Mouse (Mus musculus) NIH3T3 (cell line): Measurements from ENCODE around the gene Zscan25.
"Not testable (repeated sequence)": the region's sequence is repeated elsewhere in the genome, so short reads cannot be mapped to it uniquely, and the experiment has no call there.

ENCODE experiments used
- DNase-seq: peaks from one replicate; pipeline ENCODE4 v3.0.0-alpha.2; 2012; ENCODE audit warnings: low read depth

Zscan25 gene

DNA sequence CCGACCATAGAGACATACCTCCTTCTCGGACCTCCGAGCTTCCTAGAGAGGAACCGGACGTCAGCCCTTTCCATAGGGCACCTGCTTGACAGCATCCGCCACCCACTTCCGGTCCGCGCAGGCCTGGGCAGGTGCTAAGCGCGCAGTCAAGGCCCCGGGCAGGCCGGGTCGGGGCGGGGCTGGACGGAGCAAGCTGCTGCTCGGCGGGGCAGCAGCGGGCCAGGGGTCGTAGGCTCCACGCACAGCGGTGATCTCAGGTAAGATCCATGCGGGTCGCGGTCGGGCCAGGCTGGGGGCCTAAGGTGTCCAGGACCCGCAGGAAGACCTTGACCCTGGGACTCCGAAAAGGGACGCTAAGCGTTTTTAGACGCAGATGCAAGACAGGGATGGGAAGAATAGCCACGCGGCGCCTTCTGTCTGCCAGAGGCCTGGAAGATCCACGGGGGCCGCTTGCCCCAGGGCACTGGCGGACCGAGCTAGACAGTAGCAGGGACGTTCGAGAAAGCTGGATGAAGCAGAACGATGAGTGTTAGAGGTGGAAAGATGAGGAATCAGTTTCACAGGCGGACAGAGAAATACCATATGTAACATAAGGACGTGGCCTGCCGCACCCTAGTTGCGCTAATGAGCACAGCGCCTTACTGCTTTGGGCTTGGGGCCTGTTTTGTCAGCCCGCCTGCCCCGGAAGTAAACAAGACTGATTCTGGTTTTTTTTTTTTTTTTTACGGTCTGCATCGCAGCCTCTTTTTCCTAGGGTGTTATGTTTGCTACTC lies at the start of gene Zscan25:
Zscan25 (plus strand) TSS at position 130 of the 773 bp plus-strand sequence.
- peak; percentile 96 for DNase-seq

DNA sequence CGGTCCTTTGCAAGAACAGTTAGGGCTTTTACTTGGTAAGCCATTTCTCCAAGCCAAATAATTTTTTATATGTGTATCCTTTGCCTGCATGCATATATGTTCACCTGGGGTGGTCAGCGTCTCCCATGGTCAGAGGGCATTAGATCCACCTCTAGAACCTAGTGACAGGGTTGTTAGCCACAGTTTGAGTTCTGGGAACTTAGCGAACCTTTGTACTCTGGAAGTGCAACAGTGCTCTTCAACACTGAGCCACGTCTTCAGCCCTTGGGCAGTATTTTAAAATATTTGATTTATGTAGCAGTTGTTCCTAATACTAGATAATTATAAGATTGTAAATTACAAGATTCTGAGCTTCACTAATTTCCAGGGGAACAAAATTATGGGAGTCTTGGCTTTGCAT lies 49.7 kb upstream of the Zscan25 start:
- DNase-seq, result no peak

GRCm38 (mm10) chr5:145231367-145231871 lies 48.9 kb upstream of the Zscan25 start, which contains the start of gene Zfp655:
Gene Zfp655 (plus strand): TSS chr5:145231715.
- DNase-seq, result peak; percentile 99

- peak; percentile 78 for DNase-seq
Observed at GRCm38 (mm10) chr5:145231893-145232411, 48.3 kb upstream of the Zscan25 start.

DNA sequence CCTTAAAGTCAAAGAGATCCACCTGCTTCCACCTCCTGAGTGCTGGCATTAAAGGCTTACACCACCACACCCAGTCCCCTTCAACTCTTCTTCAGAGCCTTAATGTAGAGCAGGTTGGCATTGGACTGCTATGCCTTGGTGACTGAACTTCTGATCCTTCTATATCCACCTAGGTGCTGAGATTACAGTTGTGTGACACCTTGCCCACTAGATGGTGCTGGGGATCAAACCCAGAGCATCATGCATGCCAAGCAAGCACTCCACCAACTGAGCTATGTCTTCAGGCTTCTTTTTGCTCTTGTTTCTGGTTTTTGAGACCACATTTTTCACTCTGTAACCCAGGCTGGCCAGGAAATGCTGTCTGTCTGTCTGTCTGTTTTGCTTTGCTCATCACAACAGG lies 45.7 kb upstream of the Zscan25 start:
- DNase-seq, result peak; percentile 58

DNA sequence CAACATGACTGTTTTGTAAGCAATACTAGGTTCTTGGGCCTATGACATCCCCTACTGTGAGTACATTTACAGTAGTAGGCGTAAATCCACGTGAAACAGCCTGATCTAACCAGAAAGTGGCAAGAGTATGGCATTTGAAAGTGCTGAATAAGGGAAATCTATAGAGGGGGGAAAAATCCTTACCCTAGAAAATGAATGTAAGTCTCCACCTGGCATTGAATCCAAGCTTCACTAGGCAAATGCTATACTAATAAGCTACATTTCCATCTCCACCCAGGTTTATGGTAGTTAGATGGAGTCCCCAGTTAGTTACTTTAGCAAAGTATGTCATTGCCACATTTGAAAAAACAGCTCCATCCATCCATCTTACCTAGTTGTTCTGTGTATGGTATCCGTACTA lies 30.8 kb upstream of the Zscan25 start:
- no peak for DNase-seq

DNA sequence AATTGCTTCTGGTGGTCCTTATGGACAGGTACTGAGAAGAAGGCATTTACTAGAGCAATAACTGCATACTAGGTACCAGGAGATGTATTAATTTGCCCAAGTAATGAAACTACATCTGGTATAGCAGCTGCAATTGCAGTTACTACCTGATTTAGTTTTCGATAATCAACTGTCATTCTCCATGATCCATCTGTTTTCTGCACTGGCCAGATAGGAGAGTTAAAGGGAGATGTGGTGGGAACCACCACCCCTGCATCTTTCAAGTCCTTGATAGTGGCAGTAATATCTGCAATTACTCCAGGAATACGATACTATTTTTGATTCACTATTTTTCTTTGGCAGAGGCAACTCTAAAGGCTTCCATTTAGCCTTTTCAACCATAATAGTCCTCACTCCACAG lies 6.7 kb upstream of the Zscan25 start:
- not testable (repeated sequence) for DNase-seq

GRCm38 (mm10) chr5:145279948-145280347 lies 352 bp upstream of the Zscan25 start:
- no peak for DNase-seq

GRCm38 (mm10) chr5:145288382-145288781 lies 8.1 kb downstream of the Zscan25 start:
- DNase-seq, result no peak

GRCm38 (mm10) chr5:145290697-145291096 lies 10.4 kb downstream of the Zscan25 start:
- no peak for DNase-seq

DNA sequence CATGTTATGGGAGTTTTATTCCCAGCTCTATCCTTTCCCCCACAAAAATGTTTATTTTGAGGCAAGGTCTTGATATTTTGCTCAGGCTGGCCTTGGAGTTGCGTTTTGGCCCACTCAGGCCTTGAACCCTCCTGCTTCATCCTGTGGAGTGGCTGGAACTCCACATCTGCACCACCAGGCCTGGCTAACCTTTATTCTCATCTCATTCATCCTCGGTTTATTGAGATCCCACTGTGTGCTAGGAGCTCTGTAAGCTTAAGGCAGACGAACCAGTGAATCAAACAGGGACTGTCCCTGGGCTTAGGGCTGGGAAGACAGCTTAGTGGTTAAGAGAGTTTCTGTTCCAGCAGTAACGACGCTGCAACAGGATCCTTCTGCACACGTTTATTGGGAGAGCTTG lies 12.1 kb downstream of the Zscan25 start:
- DNase-seq, result no peak

- DNase-seq, result no peak
Observed at GRCm38 (mm10) chr5:145300469-145300868, 20.2 kb downstream of the Zscan25 start.

DNA sequence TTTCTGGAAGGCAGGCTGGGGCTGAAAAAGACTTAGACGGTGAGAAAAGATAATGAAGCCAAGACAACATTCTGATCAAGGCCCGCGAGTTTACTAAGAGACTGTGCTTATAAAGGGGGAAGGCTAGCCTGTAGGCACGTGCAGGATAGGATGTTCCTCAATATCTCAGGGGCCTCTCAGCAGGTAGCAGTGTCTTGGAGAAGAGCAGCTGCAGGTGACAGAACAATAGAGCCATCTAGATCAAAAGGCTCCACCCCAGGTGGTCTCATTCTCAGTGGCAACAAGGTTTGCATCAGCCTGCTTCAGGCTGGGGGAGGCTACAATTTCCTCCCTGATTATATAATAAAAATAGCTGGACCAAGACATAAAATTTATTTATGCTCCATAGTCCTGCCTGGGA lies 21.5 kb downstream of the Zscan25 start:
- not testable (repeated sequence) for DNase-seq

GRCm38 (mm10) chr5:145302424-145302823 lies 22.1 kb downstream of the Zscan25 start:
- DNase-seq, result no peak

DNA sequence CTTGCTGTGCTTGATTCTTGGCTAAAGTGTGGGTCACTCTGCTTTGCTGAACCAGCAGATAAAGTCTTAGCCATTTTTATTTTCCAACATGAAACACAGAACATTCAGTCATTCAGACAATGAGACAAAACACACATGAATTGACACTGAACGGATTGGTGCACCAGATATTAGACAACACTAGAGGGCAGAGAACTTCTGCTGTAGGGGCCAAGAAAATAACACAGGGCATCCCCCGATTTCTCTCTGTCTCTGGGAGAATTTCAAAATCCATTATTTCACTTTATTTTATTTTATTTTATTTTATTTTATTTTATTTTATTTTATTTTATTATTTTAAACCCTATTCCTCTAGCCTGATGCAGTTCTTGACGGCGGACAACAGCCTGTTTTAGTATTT lies 26.7 kb downstream of the Zscan25 start:
- not testable (repeated sequence) for DNase-seq

- DNase-seq, result not testable (repeated sequence)
Observed at GRCm38 (mm10) chr5:145307811-145308210, 27.5 kb downstream of the Zscan25 start.

DNA sequence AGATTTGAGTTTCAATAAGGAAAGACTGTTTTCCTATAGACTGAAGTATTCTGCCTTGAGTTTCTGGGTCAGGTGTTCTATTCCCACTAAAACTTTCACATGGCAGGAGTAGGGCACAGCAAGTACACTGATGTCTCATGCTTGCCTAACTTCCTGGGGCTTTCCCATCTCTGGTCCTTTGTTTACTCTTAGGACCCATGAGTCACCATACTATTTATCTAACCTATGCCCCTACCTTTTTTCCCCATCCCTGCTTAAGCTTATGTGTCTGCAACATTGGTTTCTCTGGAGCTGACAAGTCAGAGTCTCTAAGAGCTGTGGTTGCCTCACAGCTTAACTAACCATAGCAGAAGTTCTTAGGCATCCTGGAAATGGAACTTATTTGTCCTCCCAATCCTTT lies 33.5 kb downstream of the Zscan25 start:
- no peak for DNase-seq

GRCm38 (mm10) chr5:145317141-145317540 lies 36.8 kb downstream of the Zscan25 start:
- DNase-seq, result no peak

- DNase-seq, result not testable (repeated sequence)
Observed at GRCm38 (mm10) chr5:145338756-145339155, 58.5 kb downstream of the Zscan25 start.
